Mouse (Mus musculus): Measurements from ENCODE around the gene Cdc42. TPM values are rescaled to one million over a fixed set of nuclear protein-coding genes. Genes with fewer than 3 reads are reported as not detected.
A peak's percentile ranks its signal among the peaks of the same experiment; 100 is the strongest.

The Cdc42 gene
- polyA plus RNA-seq, 1 experiment: 422 TPM

- no peak for DNase-seq (ENCODE audit: extremely low spot score in 1 of 2, low spot score in 1 of 2)
Measured at GRCm38 (mm10) chr4:137316027-137316770, 41.3 kb downstream of the Cdc42 start.

- no peak for DNase-seq (ENCODE audit: extremely low spot score in 1 of 2, low spot score in 1 of 2)
Measured at GRCm38 (mm10) chr4:137315061-137315460, 42.5 kb downstream of the Cdc42 start.

- DNase-seq (ENCODE audit: extremely low spot score in 1 of 2, low spot score in 1 of 2): no peak
Measured at GRCm38 (mm10) chr4:137314561-137314960, 43.0 kb downstream of the Cdc42 start.

GRCm38 (mm10) chr4:137313511-137313910, 44.0 kb downstream of the Cdc42 start:
- DNase-seq (ENCODE audit: extremely low spot score in 1 of 2, low spot score in 1 of 2): no peak

- peak in 1 of 2 experiments; percentile 70 for DNase-seq (ENCODE audit: extremely low spot score in 1 of 2, low spot score in 1 of 2)
Measured at GRCm38 (mm10) chr4:137308377-137308776, 49.1 kb downstream of the Cdc42 start.

GRCm38 (mm10) chr4:137306991-137307706, 50.4 kb downstream of the Cdc42 start:
- DNase-seq (ENCODE audit: extremely low spot score in 1 of 2, low spot score in 1 of 2): no peak

GRCm38 (mm10) chr4:137306577-137306888, 51.0 kb downstream of the Cdc42 start:
- DNase-seq (ENCODE audit: extremely low spot score in 1 of 2, low spot score in 1 of 2): no peak

GRCm38 (mm10) chr4:137305831-137306576, 51.5 kb downstream of the Cdc42 start:
- no peak for DNase-seq (ENCODE audit: extremely low spot score in 1 of 2, low spot score in 1 of 2)

- no peak for DNase-seq (ENCODE audit: extremely low spot score in 1 of 2, low spot score in 1 of 2)
Measured at GRCm38 (mm10) chr4:137305066-137305465, 52.5 kb downstream of the Cdc42 start.

GRCm38 (mm10) chr4:137304106-137304505, 53.4 kb downstream of the Cdc42 start:
- DNase-seq (ENCODE audit: extremely low spot score in 1 of 2, low spot score in 1 of 2): peak in 1 of 2 experiments; percentile 36

GRCm38 (mm10) chr4:137301635-137302034, 55.9 kb downstream of the Cdc42 start:
- DNase-seq (ENCODE audit: extremely low spot score in 1 of 2, low spot score in 1 of 2): no peak

- no peak for DNase-seq (ENCODE audit: extremely low spot score in 1 of 2, low spot score in 1 of 2)
Measured at GRCm38 (mm10) chr4:137300227-137300626, 57.3 kb downstream of the Cdc42 start.

GRCm38 (mm10) chr4:137298406-137298805, 59.1 kb downstream of the Cdc42 start:
- DNase-seq (ENCODE audit: extremely low spot score in 1 of 2, low spot score in 1 of 2): no peak

- DNase-seq (ENCODE audit: extremely low spot score in 1 of 2, low spot score in 1 of 2): peak in 1 of 2 experiments; percentile 74
Measured at GRCm38 (mm10) chr4:137297611-137298010, 59.9 kb downstream of the Cdc42 start.

- DNase-seq (ENCODE audit: extremely low spot score in 1 of 2, low spot score in 1 of 2): peak in 1 of 2 experiments; percentile 66
Measured at GRCm38 (mm10) chr4:137294951-137295350, 62.6 kb downstream of the Cdc42 start.

GRCm38 (mm10) chr4:137294474-137294873, 63.0 kb downstream of the Cdc42 start:
- peak in 1 of 2 experiments; percentile 52 for DNase-seq (ENCODE audit: extremely low spot score in 1 of 2, low spot score in 1 of 2)

GRCm38 (mm10) chr4:137294032-137294431, 63.5 kb downstream of the Cdc42 start:
- DNase-seq (ENCODE audit: extremely low spot score in 1 of 2, low spot score in 1 of 2): no peak

GRCm38 (mm10) chr4:137292625-137293024, 64.9 kb downstream of the Cdc42 start:
- DNase-seq (ENCODE audit: extremely low spot score in 1 of 2, low spot score in 1 of 2): no peak

- no peak for DNase-seq (ENCODE audit: extremely low spot score in 1 of 2, low spot score in 1 of 2)
Measured at GRCm38 (mm10) chr4:137290250-137290649, 67.3 kb downstream of the Cdc42 start.

GRCm38 (mm10) chr4:137289701-137290100, 67.8 kb downstream of the Cdc42 start:
- DNase-seq (ENCODE audit: extremely low spot score in 1 of 2, low spot score in 1 of 2): no peak

GRCm38 (mm10) chr4:137287818-137288217, 69.7 kb downstream of the Cdc42 start:
- DNase-seq (ENCODE audit: extremely low spot score in 1 of 2, low spot score in 1 of 2): peak in 1 of 2 experiments; percentile 58

All from frontal cortex, adult 2 months (tissue).